Mouse (Mus musculus): ENCODE results near the gene Abhd8.

The Abhd8 gene

DNA sequence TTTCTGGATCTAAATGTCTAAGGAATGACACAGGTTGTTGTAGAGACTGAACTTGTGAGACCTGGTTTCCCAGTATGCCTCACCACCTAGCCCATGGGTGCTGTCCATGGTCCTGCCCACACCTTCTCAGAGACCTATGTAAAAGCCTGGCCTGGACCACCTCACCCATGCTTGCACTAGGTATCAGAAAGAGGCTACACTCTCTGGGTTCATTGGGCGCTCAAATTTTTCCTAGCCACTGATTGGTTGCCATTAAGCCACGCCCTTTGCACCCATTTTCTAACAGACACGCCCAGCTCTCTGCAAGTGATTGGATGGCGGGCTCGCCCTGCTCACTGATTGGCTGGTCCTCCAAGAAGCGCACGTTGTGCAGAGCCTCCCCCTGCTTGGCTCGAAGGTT, 20.5 kb upstream of the Abhd8 start:
- intact Hi-C loops (cut with DNase I): no loop called here

DNA sequence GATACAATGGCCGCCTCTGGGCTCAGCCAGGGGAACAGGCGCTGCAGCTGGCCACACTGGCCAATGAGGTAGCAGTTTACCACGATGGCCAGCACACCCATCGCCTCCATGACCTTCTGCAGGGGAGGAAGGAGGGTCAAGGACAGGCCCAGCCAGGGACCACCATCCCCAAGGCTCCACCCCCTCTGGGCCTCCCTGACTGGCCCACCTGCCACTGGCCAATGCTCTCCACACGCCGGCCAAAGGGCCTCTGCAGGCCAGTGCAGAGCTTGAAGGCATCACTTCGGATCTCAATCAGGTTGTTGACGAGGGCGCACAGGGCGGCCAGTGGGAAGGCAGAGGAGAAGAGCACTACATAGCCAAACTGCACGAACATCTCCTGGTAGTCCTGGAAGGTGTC, 15.5 kb upstream of the Abhd8 start:
- intact Hi-C loops (cut with DNase I): no loop called here

DNA sequence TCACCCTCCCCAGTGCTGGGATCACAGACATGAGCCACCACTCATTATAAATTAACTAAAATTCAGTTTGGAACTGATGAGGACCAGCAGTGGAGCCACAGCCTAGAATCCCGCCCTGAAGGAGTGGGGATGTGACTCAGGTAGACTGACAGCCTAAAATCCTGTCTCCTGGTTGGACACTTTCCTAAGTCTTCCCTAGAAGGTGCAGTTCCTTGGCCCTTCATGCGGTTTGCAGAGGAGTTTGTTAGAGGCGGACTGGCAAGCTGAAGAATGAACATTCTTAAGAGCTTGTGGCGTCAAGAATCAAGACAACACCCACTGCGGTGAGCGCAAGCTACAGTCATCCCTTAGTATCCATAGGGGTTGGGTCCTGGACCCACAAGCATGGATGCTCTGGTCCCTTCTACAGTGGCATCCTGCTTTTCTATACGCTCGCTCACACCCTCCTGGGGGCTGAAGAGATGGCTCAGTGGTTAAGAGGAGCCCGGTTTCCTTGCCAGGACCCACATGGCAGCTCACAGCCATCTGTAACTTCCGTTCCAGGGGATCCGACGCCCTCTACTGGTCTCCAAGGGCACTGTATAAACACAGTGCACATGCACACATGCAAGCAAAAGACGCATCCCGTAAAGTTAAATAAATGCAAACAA, 13.9 kb upstream of the Abhd8 start:
- intact Hi-C loops (cut with DNase I): no loop called here

DNA sequence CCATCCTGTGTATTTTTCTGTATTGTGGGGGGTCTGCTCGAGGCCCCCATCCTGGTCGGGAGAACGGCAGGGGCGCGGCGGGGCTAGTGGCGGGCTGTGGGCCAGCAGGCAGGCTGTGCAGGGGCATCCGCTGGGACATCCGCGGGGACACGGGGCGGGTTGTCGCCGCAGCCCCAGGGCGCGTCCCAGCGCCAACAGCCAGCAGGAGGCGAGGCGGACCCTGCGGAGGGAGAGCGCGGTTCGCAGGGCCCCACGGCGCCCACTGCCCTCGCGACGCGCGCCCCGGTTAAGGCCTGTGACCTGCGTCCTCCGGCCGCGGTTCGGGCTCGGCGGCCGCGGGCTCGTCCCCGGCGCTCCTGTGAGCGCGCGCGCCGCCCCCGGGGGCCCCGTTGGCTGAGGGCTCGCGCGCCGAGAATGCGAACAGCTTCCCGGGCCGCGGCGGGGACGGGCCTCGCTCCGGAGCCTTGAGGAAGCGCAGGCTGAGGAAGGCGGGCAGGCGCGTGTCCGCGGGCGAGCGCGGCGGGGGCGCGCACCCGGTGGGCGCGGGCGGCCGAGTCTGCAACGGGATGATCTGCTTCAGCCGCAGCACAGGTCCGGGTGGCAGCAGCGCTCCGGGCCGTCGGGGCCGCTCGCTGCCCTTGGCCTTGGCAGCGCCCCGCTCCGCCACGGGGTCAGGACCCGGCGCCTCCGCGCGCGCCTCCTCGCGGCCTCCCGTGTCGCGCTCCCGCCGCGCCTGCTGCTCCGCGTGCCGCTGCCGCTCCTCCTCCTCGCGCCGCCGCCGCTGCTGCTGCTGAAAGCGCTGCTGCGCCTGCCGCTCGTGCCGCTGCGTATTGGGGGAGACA, 12.9 kb upstream of the Abhd8 start:
- intact Hi-C loops (cut with DNase I): no loop called here

DNA sequence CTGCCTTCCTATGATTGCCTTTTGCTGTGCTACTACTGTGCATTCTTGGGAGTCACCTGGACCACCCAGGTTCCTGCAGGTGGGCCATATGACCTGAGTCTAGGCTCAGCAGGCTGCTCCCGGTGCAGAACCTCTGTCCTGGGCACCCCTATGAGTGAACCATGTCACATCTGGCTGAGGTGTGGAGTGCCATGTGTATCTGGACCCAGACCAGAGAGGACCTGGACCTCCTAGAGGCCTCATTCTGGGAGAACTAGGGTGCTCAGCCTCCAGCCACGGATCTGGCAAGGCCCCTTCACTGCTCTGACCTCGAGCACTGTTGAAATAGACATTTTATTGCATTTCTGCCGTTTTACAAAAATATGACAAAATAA, 12.2 kb upstream of the Abhd8 start:
- intact Hi-C loops (cut with DNase I): no loop called here

DNA sequence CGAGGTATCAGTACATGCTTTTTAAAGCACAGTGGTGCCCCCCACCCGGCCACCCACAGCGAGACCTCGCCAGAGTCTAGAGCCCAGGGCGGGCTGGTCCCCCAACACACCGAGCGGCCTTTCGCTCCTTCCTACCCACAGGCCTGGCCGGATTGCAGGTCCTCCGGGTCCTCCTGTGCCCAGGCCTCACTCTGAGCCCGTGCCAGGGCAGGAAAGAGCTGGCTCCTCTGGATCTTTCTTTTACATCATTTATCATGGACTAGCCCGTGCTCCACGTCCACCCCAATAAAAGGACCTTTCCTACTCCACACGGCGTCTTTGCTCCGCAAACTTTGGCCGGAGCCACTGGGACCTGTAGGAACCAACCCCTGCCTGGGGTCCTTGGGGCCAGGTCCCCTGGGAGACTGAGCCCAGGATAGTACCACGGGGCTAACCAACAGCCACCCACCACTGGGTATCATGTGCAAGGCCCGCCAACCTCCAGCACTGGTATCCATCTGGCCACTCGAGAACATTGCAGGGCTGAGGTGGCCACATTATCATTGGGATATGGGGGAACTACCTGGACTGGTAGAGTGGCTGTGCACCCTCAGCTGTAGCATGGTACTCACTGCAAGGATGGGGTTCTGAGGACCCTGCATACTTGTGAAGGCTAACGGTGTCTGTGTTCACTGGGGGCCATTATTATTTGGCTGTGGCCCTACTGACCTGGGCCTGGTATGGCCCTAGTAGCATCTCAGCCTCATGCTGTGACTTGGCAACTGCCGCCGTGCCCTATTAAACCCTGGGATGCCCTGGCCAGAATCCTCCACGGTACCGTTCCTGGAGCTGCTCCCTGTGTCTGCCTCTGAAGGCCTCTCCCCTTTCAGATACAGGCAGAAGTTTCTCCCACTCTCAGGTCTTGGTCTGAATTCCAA, 11.6 kb upstream of the Abhd8 start:
- intact Hi-C loops (cut with DNase I): no loop called here

DNA sequence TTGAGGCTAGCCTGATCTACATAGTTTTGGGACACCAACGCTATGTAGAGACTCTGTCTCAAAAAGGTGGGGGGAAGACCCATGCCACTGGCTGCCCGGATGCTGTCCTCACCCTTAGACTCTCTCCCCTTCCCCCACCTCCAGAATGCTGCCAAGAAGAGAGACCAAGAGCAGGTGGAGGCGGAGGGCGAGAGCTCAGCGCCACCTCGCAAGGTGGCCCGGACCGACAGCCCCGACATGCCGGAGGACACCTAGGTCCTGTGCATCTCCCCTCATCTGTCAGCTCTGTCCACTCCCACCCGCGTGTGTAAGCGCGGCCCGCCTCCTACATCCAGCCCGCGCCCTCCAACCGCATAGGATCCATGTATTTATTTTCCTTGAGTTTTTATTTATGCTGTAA, 10.9 kb upstream of the Abhd8 start:
- intact Hi-C loops (cut with DNase I): no loop called here

DNA sequence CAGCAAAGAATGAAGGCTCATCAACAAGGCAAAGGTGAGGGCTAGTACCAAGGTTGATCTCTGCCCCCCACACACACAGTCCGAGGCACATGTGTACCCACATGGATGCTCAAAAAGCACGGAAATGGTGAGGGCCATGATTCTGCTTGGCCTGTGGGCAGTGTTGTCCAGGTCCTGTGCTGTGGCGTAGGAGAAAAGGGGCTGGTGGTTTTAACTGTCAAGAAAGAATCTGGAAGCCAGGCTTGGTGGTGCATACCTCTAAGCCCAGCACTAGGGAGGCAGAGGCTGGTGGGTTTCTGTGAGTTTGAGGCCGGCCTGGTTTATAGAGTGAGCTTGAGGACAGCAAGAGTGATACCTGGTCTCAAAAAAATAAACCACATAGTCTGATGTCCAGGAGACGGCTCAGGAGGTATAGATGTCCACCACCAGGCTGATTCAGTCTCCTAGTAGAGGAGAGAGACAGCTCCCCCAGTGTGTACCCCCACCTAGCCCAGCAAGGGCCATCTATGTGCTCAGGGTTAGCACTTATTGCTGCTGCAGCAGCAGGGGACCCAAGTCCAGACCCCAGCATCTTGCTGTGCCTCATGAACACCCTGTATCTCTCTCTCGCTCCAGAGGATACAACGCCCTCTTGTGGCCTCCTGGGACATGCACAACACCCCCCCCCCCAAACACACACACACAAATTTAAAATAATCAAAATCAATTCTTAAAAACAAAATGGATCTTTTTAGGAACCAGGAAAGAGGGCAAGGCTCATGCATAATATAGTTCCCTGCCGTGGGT, 9.3 kb upstream of the Abhd8 start:
- intact Hi-C loops (cut with DNase I): no loop called here

DNA sequence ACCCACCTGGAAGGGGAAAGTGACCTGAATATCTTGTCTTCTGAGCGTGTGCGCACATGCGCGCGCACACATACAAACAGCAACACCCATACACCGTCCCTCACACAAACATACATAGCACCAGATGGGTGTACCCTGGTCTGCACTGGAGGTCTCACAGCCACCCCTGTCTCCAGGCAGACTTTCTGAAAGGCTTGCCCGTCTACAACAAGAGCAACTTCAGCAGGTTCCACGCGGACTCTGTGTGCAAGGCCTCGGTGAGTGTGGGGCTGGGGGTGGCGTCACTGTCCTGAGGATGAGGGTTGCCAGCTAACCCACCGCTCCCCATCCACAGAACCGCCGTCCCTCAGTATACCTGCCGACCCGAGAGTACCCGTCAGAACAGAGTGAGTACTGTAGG, 8.4 kb upstream of the Abhd8 start:
- intact Hi-C loops (cut with DNase I): no loop called here

DNA sequence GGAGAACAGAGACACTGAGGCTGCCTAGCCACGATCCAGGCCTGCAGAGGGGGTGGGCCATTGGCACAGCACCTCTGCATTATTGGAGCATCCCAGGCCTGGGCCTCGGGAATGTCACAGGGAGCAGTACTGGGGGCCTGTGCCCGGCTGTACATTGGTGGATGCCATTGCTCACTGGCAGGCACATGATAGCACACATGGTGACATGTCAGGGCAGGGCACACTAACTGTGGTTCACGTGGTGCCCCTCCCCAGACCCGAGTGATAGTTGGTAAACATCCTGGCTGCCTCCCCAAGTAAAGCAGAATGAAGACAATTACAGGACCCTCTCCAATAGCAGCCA, 7.4 kb upstream of the Abhd8 start:
- intact Hi-C loops (cut with DNase I): no loop called here

DNA sequence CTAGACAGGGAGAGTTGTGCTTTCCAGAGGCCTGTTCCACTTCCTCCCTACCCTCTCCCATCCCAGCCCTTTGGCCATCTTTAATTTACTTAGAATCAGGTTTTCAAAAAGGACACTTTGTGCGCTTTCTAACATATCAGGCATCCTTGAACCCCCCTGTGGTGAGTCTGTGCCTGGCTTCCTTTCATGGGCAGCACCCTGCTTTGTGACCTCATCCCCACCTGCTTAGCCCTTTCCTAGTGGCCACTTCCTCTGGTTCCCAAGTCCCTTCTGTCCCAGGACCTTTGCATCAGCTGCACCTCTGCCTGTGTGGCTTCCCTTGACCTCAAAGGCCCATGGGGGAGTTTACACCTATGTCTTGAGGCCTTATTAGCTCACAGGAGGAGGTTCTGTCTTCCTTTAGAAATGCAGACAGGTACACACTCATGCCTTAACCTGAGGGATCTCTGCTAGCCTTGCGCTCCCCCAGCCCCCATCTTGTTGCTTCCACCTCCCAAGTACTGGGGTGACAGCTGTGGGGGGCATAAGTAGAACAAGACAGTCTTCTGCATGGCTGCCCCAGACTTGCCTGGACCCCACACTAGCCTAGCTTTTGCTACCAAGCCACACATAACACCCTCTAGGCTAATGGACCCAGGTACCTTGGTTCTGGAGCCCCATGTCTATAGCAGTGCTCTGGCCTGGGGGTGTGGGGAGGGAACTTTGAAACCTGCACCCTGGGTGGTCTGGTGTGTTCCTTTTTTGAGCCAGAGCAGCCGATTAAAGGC, 6.9 kb upstream of the Abhd8 start:
- intact Hi-C loops (cut with DNase I): no loop called here

DNA sequence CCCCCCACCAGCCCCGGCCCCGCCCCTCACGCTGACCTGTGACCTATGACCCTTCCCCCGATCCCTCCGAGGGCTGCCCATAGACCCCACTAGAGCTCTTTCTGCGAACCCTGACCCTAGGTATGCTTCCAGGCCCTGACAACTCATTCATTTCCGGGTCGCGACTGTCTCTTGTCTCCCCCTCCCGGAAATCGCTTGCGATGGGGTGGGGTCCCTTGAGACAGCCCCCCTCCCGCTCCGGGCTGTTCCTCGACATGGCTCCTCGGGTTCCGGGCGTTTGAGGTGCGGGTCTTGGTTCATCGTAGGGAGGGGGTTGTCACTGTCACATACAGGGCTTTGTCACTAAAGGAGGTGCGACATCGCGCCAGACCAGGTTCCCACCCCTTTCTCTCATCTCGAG, 6.0 kb upstream of the Abhd8 start:
- intact Hi-C loops (cut with DNase I): no loop called here

DNA sequence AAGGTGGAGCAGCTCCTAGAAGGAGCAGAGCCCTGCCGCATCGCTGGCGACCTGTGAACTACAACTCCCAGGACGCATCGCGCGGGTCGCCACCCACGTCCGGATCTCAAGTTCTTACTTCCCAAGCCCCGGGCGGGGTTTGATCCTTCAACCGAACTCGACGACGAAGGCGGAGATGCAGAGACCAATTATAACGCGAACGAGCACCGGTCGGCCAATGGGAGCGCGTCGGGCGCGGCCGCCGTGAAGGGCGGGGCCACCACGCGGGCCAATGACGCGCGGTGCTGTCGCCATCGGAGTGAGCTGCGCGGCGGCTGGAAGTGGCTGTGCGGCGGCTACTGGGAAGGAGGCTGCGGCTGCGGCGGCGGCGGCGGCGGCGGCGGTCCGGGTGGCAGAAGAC, 5.5 kb upstream of the Abhd8 start, which contains the start of gene Dda1:
TSS of gene Dda1 (plus strand) at position 284 of the 400 bp plus-strand sequence.
- intact Hi-C loops (cut with DNase I): no loop called here

DNA sequence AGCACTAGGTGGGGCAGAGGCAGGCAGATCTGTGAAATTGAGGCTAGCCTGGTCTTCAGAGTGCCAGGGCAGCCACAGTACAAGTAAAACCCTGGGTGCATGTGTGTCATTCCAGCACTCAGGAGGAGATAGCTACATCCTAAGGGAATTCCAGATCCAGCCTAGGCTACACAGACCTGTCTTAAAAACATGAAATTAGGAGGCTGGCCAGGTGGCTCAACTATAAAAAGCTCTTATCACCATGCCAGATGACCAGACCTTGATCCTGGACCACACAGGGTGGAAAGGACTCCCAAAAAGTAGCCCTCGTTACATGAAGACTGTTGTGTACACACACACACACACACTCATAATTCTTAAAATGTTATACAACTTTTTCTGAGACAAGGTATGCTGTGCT, 4.5 kb upstream of the Abhd8 start:
- intact Hi-C loops (cut with DNase I): no loop called here

DNA sequence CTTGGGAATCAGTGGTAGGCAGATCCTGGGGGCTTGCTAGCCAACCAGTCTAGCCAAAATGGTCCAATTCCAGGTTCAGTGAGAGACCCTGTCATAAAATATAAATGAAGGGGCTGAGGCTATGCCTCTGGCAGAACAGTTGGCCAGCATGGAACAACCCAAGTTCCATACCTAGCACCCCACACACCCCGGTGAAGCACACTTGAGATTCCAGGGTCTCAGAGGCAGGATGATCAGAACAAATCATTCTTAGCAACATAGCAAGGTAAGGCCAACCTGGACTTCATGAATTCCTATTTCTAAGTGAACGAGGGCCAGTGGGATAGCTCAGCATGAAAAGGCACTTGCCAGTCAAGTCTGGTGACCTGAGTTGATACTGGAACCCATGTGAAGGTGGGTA, 3.7 kb upstream of the Abhd8 start:
- intact Hi-C loops (cut with DNase I): no loop called here

DNA sequence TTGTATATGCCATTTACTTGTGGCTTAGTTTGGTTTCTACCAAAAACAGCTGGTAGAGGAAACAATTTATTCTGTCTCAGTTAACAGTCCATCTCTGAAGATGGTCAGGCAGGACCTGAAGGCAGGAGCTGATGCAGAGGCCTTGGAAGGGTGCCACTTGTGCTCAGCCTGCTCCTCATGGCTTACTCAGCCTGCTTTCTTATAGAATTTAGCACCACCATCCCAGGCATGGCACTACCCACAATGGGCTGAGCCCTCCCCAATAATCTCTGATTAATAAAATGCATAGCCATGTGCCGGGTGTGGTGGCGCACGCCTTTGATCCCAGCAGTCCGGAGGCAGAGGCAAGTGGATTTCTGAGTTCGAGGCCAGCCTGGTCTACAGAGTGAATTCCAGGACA, 2.7 kb upstream of the Abhd8 start:
- intact Hi-C loops (cut with DNase I): no loop called here

DNA sequence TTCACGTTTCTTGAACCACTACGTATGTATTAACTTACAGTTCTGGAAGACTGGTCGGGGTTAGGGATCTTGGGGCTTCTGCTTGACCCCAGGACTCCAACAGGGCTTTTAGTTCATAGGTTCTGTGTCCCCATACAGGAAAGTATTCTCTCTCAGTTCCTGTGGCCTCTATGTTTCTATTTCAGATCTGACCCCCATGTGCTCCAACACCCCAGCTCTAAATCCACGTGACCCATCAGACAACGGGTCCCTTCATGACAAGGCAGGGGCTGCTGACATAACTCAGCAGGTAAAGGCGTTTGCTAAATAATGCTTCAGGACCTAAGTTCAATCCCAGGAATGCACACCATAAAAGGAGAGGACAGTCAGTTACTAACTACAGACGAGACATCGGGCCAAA, 2.3 kb upstream of the Abhd8 start:
- intact Hi-C loops (cut with DNase I): no loop called here

DNA sequence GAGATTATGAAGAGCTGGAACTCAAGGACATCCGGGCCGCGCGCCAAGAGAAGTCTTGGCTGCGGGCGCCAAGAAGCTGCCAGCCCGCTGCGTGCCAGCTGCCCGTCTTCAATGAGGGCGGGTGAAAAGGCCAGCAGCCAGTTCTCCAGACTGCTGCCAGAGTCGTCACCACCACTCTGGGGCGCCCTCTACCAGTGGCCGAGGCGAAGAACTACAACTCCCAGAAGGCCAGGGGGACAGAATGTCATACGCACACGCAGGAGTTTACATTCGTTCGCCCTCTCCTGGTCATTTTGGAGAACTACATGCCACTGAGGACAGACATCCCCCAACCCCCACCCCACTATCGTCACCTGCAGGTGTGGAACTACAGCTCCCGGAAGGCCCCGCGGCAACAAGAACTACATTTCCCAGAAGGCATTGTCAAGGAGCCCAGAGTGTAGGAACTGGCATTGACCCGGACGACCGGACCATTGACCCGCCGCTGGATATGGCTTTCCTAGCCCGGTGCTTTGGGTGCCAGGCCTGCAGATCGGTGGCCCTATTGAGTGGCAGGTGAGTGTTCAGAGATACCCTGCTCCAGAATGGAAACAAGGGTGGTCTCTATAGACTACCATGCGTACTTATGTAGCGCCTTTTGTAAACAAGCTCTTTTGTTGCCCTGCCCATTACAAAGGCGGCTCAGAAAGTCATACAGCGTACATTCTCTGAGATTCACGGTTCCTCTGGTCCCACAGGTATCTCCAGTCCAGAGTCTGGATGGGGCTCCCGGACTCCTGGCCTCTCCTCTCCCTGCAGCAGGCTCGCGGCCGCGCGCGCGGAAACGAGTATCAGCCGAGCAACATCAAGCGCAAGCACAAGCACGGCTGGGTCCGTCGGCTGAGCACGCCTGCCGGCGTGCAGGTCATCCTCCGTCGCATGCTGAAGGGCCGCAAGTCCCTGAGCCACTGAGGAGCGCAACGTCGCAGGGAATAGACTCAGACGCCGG, 1.4 kb upstream of the Abhd8 start, which contains the start of gene Mrpl34:
TSS of gene Mrpl34 (plus strand) at position 447 of the 988 bp plus-strand sequence.
- intact Hi-C loops (cut with DNase I): no loop called here

DNA sequence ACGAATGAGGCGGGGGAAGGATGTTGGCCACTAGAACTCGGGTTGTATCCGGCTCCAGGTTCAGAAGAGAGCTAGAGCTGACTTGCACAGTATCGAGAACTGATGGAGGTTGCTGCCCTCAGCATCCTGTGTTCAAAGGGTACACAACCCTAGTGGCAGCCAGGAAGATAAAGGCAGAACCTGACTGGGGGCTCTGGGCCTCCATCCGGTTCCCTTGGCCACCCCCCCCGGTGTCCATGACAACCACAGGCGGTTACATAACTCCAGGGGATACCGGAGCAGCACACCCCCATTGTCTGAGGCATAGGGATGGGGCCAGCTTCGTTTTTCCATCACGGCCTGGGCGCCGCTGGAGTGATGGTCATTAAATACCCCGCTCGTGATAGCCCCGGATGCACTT, 669 bp downstream of the Abhd8 start:
- intact Hi-C loops (cut with DNase I): no loop called here
